Mouse (Mus musculus) brain, embryonic 14.5 days (tissue): Measurements from ENCODE around the gene Serpina1a.
"Not testable (repeated sequence)": the region's sequence is repeated elsewhere in the genome, so short reads cannot be mapped to it uniquely, and the experiment has no call there.

Experiments used
- CTCF ChIP-seq: fragments of 200-500 bp; IDR thresholded peaks from 2 replicates; pipeline ENCODE4 v1.5.1; 2012; ENCODE audit warnings: inconsistent platforms, mild to moderate bottlenecking, moderate library complexity, borderline replicate concordance; ENCODE audit not compliant: insufficient read depth, insufficient read length; ENCODE audit errors: extremely low read depth
- POLR2A ChIP-seq: fragments of 200-500 bp; IDR thresholded peaks from 2 replicates; pipeline ENCODE4 v1.6.1; 2012; ENCODE audit warnings: mild to moderate bottlenecking, inconsistent platforms, borderline replicate concordance; ENCODE audit not compliant: poor library complexity, insufficient read depth, insufficient read length, severe bottlenecking; ENCODE audit errors: extremely low read depth

- not testable (repeated sequence) for TF ChIP-seq POLR2A, CTCF
These were observed 10.3 kb downstream of the Serpina1a start for GRCm38 (mm10) chr12:103853032-103853431.
